Mouse (Mus musculus) layer of hippocampus, adult 2 months (tissue): ENCODE measurements around the gene Cbr1. TPM values are rescaled to one million over a fixed set of nuclear protein-coding genes. Genes with fewer than 3 reads are reported as not detected.
A peak's percentile ranks its signal among the peaks of the same experiment; 100 is the strongest.

Source experiments
- DNase-seq, 2 experiments: peaks; one replicate each; pipeline ENCODE4 v3.0.0; 2022; ENCODE audit warnings: low spot score in 2 of 2
- H3K27ac ChIP-seq: fragments of 200-600 bp; 2 replicates; pipeline ENCODE4 v1.8.1; 2022
- H3K4me3 ChIP-seq: fragments of 200-600 bp; 2 replicates; pipeline ENCODE4 v1.8.1; 2022; ENCODE audit warnings: mild to moderate bottlenecking
- CTCF ChIP-seq: fragments of 200-600 bp; conservative IDR thresholded peaks from 2 replicates; pipeline ENCODE4 v1.8.1; 2022; ENCODE audit warnings: antibody characterized with exemption, mild to moderate bottlenecking, moderate library complexity
- total RNA-seq, 2 experiments: library from RNA; stranded (reverse); gene quantifications; 2 replicates each; pipeline ENCODE4 v1.2.3; 2021

Gene Cbr1
- total RNA-seq, 2 experiments from 2014 or later: 70.0 to 75.4 TPM

DNA sequence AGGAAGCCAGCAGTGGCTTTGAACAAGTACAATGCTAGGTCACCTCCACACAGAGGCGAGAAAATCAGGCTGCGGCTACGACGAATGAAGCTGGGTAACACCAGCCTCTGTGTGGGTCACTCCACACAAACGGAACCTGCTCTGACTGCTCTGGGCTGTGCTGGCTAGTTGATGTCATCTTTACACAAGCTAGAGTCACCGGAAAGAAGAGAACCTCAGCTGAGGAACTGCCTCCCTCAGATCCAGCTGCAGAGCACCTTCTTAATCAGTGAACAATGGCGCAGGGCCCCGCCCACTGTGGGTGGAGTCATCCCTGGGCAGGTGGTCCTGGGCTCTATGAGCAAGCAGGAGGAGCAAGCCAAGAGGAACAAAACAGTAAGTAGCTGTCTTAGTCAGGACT, 19.3 kb upstream of the Cbr1 start:
- H3K4me3 ChIP-seq: no peak overlapping the region
- DNase-seq: no peak
- TF ChIP-seq CTCF: no peak

GRCm38 (mm10) chr16:93588281-93588680, 17.4 kb upstream of the Cbr1 start:
- no peak for DNase-seq
- TF ChIP-seq CTCF: no peak
- Histone ChIP-seq H3K27ac (no peak overlapping the region), H3K4me3 (no peak overlapping the region)

More for the DNA sequence above, 19.3 kb upstream of the Cbr1 start:
- no peak overlapping the region for H3K27ac ChIP-seq

- Histone ChIP-seq H3K4me3 (no peak overlapping the region), H3K27ac (no peak overlapping the region)
- DNase-seq: no peak
- no peak for TF ChIP-seq CTCF
Measured at GRCm38 (mm10) chr16:93590915-93591314, 14.7 kb upstream of the Cbr1 start.

GRCm38 (mm10) chr16:93591450-93592430, 13.9 kb upstream of the Cbr1 start:
- no peak for TF ChIP-seq CTCF
- DNase-seq: no peak
- no peak overlapping the region for H3K4me3 ChIP-seq
- H3K27ac ChIP-seq: no peak overlapping the region

DNA sequence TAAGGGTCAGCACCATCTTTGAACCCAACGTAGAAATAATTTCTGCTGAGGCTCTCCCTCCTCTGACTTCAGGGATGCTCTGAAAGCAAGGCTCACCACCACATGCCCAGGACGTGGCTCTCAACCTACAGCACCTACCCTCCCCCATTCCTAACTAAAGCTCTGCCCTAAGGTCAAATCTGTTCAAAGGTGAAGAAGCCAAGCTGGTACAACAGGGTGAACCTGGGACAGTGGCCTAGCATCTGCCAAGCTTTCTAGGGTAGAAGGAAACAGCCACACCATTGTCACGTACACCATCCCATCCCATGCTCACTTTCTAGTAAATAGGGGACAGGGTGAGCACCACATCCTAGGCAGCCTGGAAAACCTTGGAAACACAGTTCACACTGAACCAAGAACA, 12.9 kb upstream of the Cbr1 start:
- no peak for DNase-seq
- H3K4me3 ChIP-seq: no peak overlapping the region
- TF ChIP-seq CTCF: no peak
- H3K27ac ChIP-seq: no peak overlapping the region

- no peak for DNase-seq
- H3K27ac ChIP-seq: no peak overlapping the region
- no peak overlapping the region for H3K4me3 ChIP-seq
- no peak for TF ChIP-seq CTCF
Measured at GRCm38 (mm10) chr16:93593406-93593805, 12.2 kb upstream of the Cbr1 start.

GRCm38 (mm10) chr16:93594448-93594847, 11.2 kb upstream of the Cbr1 start:
- H3K4me3 ChIP-seq: no peak overlapping the region
- no peak for TF ChIP-seq CTCF
- H3K27ac ChIP-seq: no peak overlapping the region
- no peak for DNase-seq

GRCm38 (mm10) chr16:93595766-93596165, 9.9 kb upstream of the Cbr1 start:
- Histone ChIP-seq H3K4me3 (no peak overlapping the region), H3K27ac (no peak overlapping the region)
- TF ChIP-seq CTCF: no peak
- peak in 1 of 2 experiments; percentile 1 for DNase-seq

GRCm38 (mm10) chr16:93596807-93597206, 8.8 kb upstream of the Cbr1 start:
- no peak overlapping the region for H3K27ac ChIP-seq
- TF ChIP-seq CTCF: no peak
- H3K4me3 ChIP-seq: no peak overlapping the region
- peak in 1 of 2 experiments; percentile 0 for DNase-seq

DNA sequence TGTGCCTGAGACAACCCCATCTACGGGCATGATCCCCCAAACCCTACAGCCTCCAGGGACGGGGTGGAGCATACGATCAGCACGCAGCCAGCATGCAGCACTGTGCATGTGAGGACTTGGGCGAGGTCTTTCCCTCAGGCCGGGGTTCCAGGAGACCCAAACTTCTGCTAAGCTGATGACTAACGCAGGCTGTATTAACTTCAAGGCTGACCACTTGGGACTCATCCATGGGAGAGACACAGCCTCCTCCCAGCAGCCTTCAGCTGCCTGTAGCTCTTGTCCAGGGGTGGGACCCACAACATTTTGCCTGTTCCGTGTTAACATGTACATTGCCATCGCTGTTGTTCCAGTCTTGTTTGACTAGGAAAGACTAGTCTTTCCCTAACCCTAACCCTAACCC, 8.1 kb upstream of the Cbr1 start:
- DNase-seq: peak in 1 of 2 experiments; percentile 5
- Histone ChIP-seq H3K27ac (no peak overlapping the region), H3K4me3 (no peak overlapping the region)
- no peak for TF ChIP-seq CTCF

GRCm38 (mm10) chr16:93599461-93599860, 6.2 kb upstream of the Cbr1 start:
- H3K4me3 ChIP-seq: no peak overlapping the region
- no peak overlapping the region for H3K27ac ChIP-seq
- TF ChIP-seq CTCF: no peak
- DNase-seq: peak in 1 of 2 experiments; percentile 2

GRCm38 (mm10) chr16:93603439-93604212, 2.0 kb upstream of the Cbr1 start, which contains the start of gene Setd4:
Gene Setd4, minus strand, starts transcription at chr16:93604063.
- TF ChIP-seq CTCF: peak; percentile 19
- Histone ChIP-seq H3K27ac (peak within 1 kb of the TSS; percentile 93), H3K4me3 (peak within 1 kb of the TSS; percentile 62)
- peak; percentile 93 to 95 for DNase-seq

DNA sequence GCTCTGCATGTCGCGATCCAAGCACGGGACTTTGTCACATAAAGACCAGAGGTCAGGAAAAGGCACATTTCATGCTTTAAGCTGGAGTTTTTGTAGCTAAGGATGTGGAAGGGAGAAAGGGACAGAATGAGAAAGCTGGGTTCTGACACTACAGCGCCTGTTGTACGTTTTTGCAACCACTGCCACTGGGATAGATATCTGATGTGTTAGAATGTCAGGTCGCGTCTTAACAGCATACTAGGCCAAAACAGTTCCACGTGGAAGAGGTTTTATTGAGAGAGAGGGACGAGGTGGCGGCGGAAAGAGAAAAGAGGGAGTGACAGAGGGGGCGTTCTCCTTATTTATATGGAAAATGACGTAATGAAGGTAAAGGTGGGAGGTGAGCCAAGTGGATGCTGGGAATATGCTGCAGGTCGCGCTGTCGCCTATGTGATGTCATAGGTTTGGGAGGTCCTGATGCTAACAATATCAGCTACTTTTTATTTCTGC, 1.1 kb upstream of the Cbr1 start:
- peak overlapping the region; percentile 93 for H3K27ac ChIP-seq
- DNase-seq: peak in 1 of 2 experiments; percentile 38
- peak overlapping the region; percentile 62 for H3K4me3 ChIP-seq
- no peak for TF ChIP-seq CTCF
